In the genomic region with DNA sequence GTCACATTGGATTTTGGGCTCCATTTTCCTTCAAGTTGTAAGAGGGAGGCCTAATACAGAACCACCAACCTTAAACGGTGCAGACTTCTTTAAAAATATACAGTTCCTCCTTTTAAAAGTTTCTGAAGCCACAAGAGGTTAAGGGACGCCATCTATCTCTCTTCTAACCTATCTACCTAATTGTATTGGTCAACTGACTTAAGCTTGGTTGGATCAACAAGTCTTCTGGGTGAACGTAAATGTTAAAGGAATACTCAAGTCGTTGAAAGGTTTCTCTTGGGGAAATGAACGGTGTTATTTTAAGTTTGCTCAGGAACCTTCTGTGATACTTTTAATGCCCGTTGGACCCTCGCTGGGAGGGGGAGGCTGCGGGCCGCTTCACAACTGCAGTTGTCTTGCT, we compare ENCODE assay signal across 7 mouse cellular contexts. TPM values are rescaled to one million over a fixed set of nuclear protein-coding genes. Genes with fewer than 3 reads are reported as not detected.
DNase-seq lines count a peak whose midpoint lies in the region; ATAC-seq and TF ChIP-seq lines count a peak whose summit lies in the region.

No protein-coding gene starts in this region.

- no peaks in the 10 kb centered on the region for H3K27me3 ChIP-seq in lung, embryonic 15.5 days
- no peaks in the 10 kb centered on the region for H3K27me3 ChIP-seq in limb, embryonic 12.5 days
- no peaks in the 10 kb centered on the region for H3K27me3 ChIP-seq in stomach, embryonic 14.5 days (ENCODE audit: control insufficient read depth, insufficient read depth, low read length)

- no peaks in the 10 kb centered on the region for H3K9me3 ChIP-seq in lung, embryonic 15.5 days
- H3K9me3 ChIP-seq in limb, embryonic 12.5 days, result no peaks in the 10 kb centered on the region
- H3K9me3 ChIP-seq in stomach, embryonic 14.5 days (ENCODE audit: control insufficient read depth, low read depth, low read length), result no peaks in the 10 kb centered on the region

- no peak for TF ChIP-seq CTCF in embryonic fibroblast, embryonic 13.5 days (IDR thresholded peaks at IDR 0.05; ENCODE audit: borderline replicate concordance, insufficient read depth, low read length)

- peaks cover 20% of the 10 kb centered on the region for H3K4me1 ChIP-seq in lung, embryonic 15.5 days
- H3K4me1 ChIP-seq in embryonic fibroblast, embryonic 13.5 days (ENCODE audit: control insufficient read depth, insufficient read depth, low read length), result peaks cover 3% of the 10 kb centered on the region; the same call in 1 of the 2 replicates
- H3K4me1 ChIP-seq in limb, embryonic 12.5 days (replicated peaks), result peaks cover 14% of the 10 kb centered on the region
- H3K4me1 ChIP-seq in stomach, embryonic 14.5 days (ENCODE audit: control insufficient read depth, insufficient read depth, low read length), result peaks cover 12% of the 10 kb centered on the region; the same call in 1 of the 2 replicates

- TF ChIP-seq POLR2A in embryonic fibroblast, embryonic 13.5 days (IDR thresholded peaks at IDR 0.05; ENCODE audit: low read depth, low read length), result no peak

- H3K36me3 ChIP-seq in lung, embryonic 15.5 days, result no peaks in the 10 kb centered on the region
- H3K36me3 ChIP-seq in limb, embryonic 12.5 days, result 0 out of 2 replicates have a peak, but pooled peaks cover 10% of the 10 kb centered on the region
- H3K36me3 ChIP-seq in stomach, embryonic 14.5 days (ENCODE audit: control insufficient read depth, insufficient read depth, low read length), result no peaks in the 10 kb centered on the region

- WGBS in lung, embryonic 15.5 days, result 13% methylated on average over 9 of the region's 9 CpGs
- 21% methylated on average over 9 of the region's 9 CpGs for WGBS in limb, embryonic 12.5 days
- 11% methylated on average over 9 of the region's 9 CpGs for WGBS in stomach, embryonic 14.5 days

- no peak for DNase-seq in lung, postnatal 36 days
- no peak for DNase-seq in adipocyte (ENCODE audit: low spot score)
- no peak for DNase-seq in left cerebral cortex, adult 9 months (ENCODE audit: low spot score in 2 of 2)

- ATAC-seq in lung, embryonic 15.5 days (ENCODE audit: borderline replicate concordance, extremely low read depth, low FRiP score, low TSS enrichment), result no peak
- no peak for ATAC-seq in limb, embryonic 12.5 days (ENCODE audit: insufficient number of reproducible peaks, insufficient read depth, low FRiP score, low TSS enrichment, low read depth)
- ATAC-seq in stomach, embryonic 14.5 days (ENCODE audit: insufficient number of reproducible peaks, insufficient read depth, low FRiP score, low read depth), result no peak

- H3K4me3 ChIP-seq in lung, embryonic 15.5 days, result peak overlapping the region; percentile 85
- peak overlapping the region; percentile 76 for H3K4me3 ChIP-seq in embryonic fibroblast, embryonic 13.5 days (ENCODE audit: insufficient read depth, low read length)
- peak overlapping the region; percentile 85 for H3K4me3 ChIP-seq in limb, embryonic 12.5 days (replicated peaks)
- H3K4me3 ChIP-seq in stomach, embryonic 14.5 days (ENCODE audit: low read depth, low read length), result peak overlapping the region; percentile 48

- H3K4me2 ChIP-seq in lung, embryonic 15.5 days, result peak overlapping the region; percentile 95
- H3K4me2 ChIP-seq in limb, embryonic 12.5 days, result peak overlapping the region; percentile 89
- H3K4me2 ChIP-seq in stomach, embryonic 14.5 days (replicated peaks; ENCODE audit: low read depth, low read length), result peak overlapping the region; percentile 95

- no peak overlapping the region for H3K27ac ChIP-seq in lung, embryonic 15.5 days
- no peak overlapping the region for H3K27ac ChIP-seq in embryonic fibroblast, embryonic 13.5 days (ENCODE audit: insufficient read depth, low read length)
- H3K27ac ChIP-seq in limb, embryonic 12.5 days, result no peak overlapping the region
- H3K27ac ChIP-seq in stomach, embryonic 14.5 days (ENCODE audit: low read length), result no peak overlapping the region

- peak overlapping the region; percentile 80 for H3K9ac ChIP-seq in lung, embryonic 15.5 days
- peak overlapping the region; percentile 87 for H3K9ac ChIP-seq in limb, embryonic 12.5 days (replicated peaks)
- H3K9ac ChIP-seq in stomach, embryonic 14.5 days (replicated peaks; ENCODE audit: low read depth, low read length), result no peak overlapping the region; the same call in 1 of the 2 replicates

RNA-seq across cellular contexts. Expression of a gene that starts 15.5 kb away (rescaled TPM):
- 11.8 and 14.4 TPM in 2 replicates for polyA plus RNA-seq in lung, embryonic 15.5 days (2015; fragmentation: Nextera tagmentation; extraction: Ambion mirVana)
- polyA plus RNA-seq in embryonic fibroblast, embryonic 13.5 days (2011; ENCODE audit: insufficient read length, low read depth, missing spikeins), result 7.4 and 7.8 TPM in 2 replicates
- 12.0 and 12.8 TPM in 2 replicates for polyA plus RNA-seq in limb, embryonic 12.5 days (2016; fragmentation: Nextera tagmentation; extraction: Ambion mirVana)
- polyA plus RNA-seq in stomach, embryonic 14.5 days (2014; fragmentation: Nextera tagmentation; extraction: Ambion mirVana), result 5.3 and 7.9 TPM in 2 replicates
